Mouse (Mus musculus) hindbrain, embryonic 14.5 days (tissue): ENCODE results near the gene Ephb2. TPM values are rescaled to one million over a fixed set of nuclear protein-coding genes. Genes with fewer than 3 reads are reported as not detected.

ENCODE experiments used
- ATAC-seq: fragments of 200-750 bp; cut with Nextera tagmentation; 2 replicates; pipeline ENCODE4 v1.8.0; 2017; ENCODE audit warnings: moderate number of reproducible peaks, mild to moderate bottlenecking, moderate TSS enrichment, moderate library complexity; ENCODE audit not compliant: low FRiP score
- DNase-seq: peaks from one replicate; pipeline ENCODE4 v3.0.0-alpha.2; 2015; ENCODE audit warnings: low spot score
- H3K27ac ChIP-seq: fragments of 300-500 bp; sonication (generic); 2 replicates; pipeline ENCODE4 v1.5.1; 2014; ENCODE audit warnings: mild to moderate bottlenecking, moderate library complexity
- H3K27me3 ChIP-seq: fragments of 300-500 bp; sonication (generic); 2 replicates; pipeline ENCODE4 v1.6.1; 2014; ENCODE audit warnings: mild to moderate bottlenecking, low read length, mixed read lengths; ENCODE audit not compliant: control insufficient read depth, insufficient read depth
- H3K36me3 ChIP-seq: fragments of 300-500 bp; sonication (generic); replicated peaks from 2 replicates; pipeline ENCODE4 v1.6.1; 2014; ENCODE audit not compliant: control insufficient read depth, insufficient read depth
- H3K4me1 ChIP-seq: fragments of 300-500 bp; sonication (generic); replicated peaks from 2 replicates; pipeline ENCODE4 v1.6.1; 2014; ENCODE audit warnings: antibody characterized with exemption, low read length, mixed read lengths; ENCODE audit not compliant: control insufficient read depth, insufficient read depth
- H3K4me2 ChIP-seq: fragments of 300-500 bp; sonication (generic); replicated peaks from 2 replicates; pipeline ENCODE4 v1.6.1; 2014; ENCODE audit warnings: mild to moderate bottlenecking, moderate library complexity
- H3K4me3 ChIP-seq: fragments of 300-500 bp; sonication (generic); replicated peaks from 2 replicates; pipeline ENCODE4 v1.5.1; 2014; ENCODE audit warnings: mild to moderate bottlenecking, low read length
- H3K9ac ChIP-seq: fragments of 300-500 bp; sonication (generic); 2 replicates; pipeline ENCODE4 v1.6.1; 2014
- H3K9me3 ChIP-seq: fragments of 300-500 bp; sonication (generic); 2 replicates; pipeline ENCODE4 v1.6.1; 2016; ENCODE audit warnings: low read length; ENCODE audit not compliant: control insufficient read depth
- WGBS: fragments of 180-500 bp; shearing (Covaris S2); extraction: QIAGEN DNeasy Blood & Tissue Kit; methylation state at CpG from one replicate; pipeline ENCODE4 v1.1.7; 2014; 5-methylcytosine and 5-hydroxymethylcytosine counted together
- polyA plus RNA-seq: library from polyadenylated mRNA; unstranded; fragments of >200 nt; fragmentation: Nextera tagmentation; extraction: Ambion mirVana; gene quantifications from 2 replicates; pipeline ENCODE4 v1.2.1, GENCODE M21; 2014

Gene Ephb2
- polyA plus RNA-seq, 1 experiment from 2014 or later, result 28.1 TPM

DNA sequence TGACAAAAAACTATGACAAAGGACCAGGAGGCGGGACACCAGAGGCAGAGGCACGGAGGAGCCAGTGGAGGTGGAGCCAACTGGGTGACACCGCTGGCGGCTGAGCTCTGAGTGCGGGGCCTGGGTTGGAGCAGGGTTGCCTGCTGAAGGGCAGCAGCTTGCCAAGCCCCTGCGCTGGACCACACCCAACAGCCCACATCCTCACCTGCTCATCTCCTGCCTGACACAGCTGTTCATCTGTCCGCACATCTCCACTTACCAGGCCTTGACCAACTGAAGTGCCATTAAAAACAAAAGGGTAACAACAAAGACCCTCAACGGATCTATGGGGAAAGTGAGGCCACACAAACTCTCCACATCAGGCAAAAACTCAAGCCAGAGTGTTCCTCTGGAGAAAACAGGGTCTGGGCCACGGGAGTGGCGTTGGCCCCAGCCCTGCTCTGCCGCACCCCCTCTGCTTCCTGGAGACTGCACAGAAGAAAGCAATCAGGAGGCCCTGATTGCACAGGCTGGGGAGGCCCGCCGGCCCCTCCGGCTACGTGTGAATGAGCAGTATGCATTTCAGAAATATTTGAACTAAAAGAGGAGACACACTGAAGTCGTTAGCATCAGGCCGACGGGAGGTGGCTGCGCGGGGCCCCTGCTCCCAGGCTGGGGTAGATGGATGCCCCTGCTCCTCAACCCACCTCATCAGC, 55.4 kb downstream of the Ephb2 start:
- Histone ChIP-seq H3K4me3 (no peak overlapping the region), H3K4me2 (no peak overlapping the region), H3K4me1 (peaks cover 52% of the 10 kb centered on the region), H3K27me3 (no peaks in the 10 kb centered on the region), H3K27ac (no peak overlapping the region), H3K9ac (no peak overlapping the region), H3K9me3 (no peaks in the 10 kb centered on the region), H3K36me3 (no peaks in the 10 kb centered on the region)
- DNase-seq, result no peak
- ATAC-seq, result no peak
- 70% methylated on average over 20 of the region's 20 CpGs for WGBS

DNA sequence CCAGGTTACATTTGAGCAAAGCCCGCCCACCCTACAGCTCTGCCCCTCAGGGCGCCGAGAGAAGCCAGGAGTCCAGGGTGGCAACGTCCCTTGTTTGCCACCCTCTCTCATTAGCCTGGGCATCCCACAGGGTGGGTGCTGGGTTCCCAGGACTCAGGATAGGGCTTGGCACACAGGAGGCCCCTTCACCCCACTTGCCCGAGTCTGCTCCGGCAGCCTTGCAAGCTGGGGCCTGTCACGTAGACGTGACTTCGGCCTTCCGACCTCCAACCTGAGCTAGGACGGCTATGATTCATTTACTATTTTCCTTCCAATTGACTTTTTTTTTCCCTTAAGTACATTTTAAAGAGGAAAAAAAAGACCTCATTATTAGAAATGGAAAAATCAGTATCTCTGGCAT, 56.6 kb downstream of the Ephb2 start:
- Histone ChIP-seq H3K36me3 (no peaks in the 10 kb centered on the region), H3K27ac (peak overlapping the region; percentile 43; the same call in 1 of the 2 replicates), H3K4me3 (no peak overlapping the region), H3K4me1 (peaks cover 55% of the 10 kb centered on the region), H3K9ac (no peak overlapping the region), H3K27me3 (no peaks in the 10 kb centered on the region), H3K4me2 (no peak overlapping the region), H3K9me3 (no peaks in the 10 kb centered on the region)
- 86% methylated on average over 11 of the region's 11 CpGs for WGBS
- ATAC-seq (no peak), DNase-seq (no peak)

DNA sequence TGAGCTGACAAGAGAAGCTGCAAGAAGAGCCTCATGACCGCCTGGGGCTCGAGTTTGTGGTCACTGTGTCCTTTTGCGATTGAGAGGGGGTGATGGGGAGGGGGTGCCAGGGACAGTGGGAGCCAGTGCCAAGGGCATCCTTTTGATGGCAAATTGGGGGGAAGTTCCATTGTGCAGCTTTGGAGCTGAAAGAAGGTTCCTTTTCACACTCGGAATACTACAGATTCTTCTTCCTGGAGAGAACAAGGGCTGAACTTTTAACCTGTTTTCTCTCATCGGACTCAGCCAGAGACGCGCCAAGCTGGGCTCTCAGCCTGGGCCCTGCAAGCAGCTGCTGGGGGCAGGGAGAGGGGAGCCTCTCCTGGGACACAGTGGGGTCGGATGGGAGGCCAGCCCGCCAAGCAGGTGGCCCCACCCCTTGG, 59.3 kb downstream of the Ephb2 start:
- 13% methylated on average over 9 of the region's 9 CpGs for WGBS
- H3K4me1 ChIP-seq, result peaks cover 66% of the 10 kb centered on the region

DNA sequence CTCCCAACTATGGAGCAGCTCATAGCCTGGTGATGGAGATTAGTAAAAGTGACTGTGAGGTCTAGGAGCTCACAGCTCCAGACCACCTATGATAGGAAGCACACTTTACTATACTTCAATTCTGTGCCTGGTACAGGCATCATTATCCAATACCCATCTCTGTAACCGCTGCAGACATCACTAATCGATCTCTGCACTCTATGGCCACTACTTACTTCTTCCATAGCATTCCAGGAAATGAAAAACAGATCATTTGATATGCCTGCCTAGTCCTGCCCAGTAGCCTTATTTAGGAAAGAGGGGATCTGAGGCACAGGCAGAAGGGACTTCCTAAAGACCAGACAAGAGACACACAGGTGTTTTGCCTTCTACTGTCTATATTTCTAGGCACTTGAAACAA, 59.9 kb downstream of the Ephb2 start:
- no peaks in the 10 kb centered on the region for H3K27me3 ChIP-seq
- WGBS, result 97% methylated on average over 2 of the region's 2 CpGs
- no peak for ATAC-seq
- H3K27ac ChIP-seq, result no peak overlapping the region
- H3K4me3 ChIP-seq, result no peak overlapping the region
- peaks cover 5% of the 10 kb centered on the region for H3K36me3 ChIP-seq
- DNase-seq, result no peak
- H3K4me1 ChIP-seq, result peaks cover 64% of the 10 kb centered on the region
- no peak overlapping the region for H3K9ac ChIP-seq
- no peak overlapping the region for H3K4me2 ChIP-seq
- H3K9me3 ChIP-seq, result no peaks in the 10 kb centered on the region

More for the DNA sequence above, 59.3 kb downstream of the Ephb2 start:
- DNase-seq, result no peak
- Histone ChIP-seq H3K9ac (peak overlapping the region; percentile 11; the same call in 1 of the 2 replicates), H3K4me3 (no peak overlapping the region), H3K27me3 (no peaks in the 10 kb centered on the region), H3K9me3 (no peaks in the 10 kb centered on the region), H3K4me2 (no peak overlapping the region), H3K27ac (no peak overlapping the region), H3K36me3 (no peaks in the 10 kb centered on the region)
- no peak for ATAC-seq

DNA sequence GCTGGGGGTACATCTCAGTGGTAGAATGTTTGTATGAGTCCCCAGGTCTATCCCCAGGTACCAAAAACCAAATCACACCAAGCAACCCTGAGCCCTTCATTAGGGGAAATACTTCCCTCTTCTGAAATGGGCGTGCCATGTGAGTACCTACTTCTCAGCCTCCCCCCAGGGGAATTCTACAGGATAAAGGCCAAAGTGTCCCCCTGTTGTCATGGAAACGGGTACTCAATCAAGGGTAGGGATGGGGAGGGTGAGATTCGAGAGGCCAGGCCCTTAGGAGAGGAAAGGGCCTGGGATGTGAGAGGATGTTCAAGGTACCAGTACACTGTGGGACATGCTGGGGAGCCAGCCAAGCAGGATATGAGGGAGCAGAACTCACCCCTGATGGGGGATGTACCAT, 61.6 kb downstream of the Ephb2 start:
- Histone ChIP-seq H3K4me2 (no peak overlapping the region), H3K4me3 (no peak overlapping the region), H3K27ac (no peak overlapping the region), H3K9me3 (no peaks in the 10 kb centered on the region), H3K36me3 (peaks cover 15% of the 10 kb centered on the region), H3K9ac (no peak overlapping the region), H3K4me1 (peaks cover 52% of the 10 kb centered on the region), H3K27me3 (no peaks in the 10 kb centered on the region)
- DNase-seq (no peak), ATAC-seq (no peak)
- WGBS, result 32% methylated on average over 3 of the region's 3 CpGs

DNA sequence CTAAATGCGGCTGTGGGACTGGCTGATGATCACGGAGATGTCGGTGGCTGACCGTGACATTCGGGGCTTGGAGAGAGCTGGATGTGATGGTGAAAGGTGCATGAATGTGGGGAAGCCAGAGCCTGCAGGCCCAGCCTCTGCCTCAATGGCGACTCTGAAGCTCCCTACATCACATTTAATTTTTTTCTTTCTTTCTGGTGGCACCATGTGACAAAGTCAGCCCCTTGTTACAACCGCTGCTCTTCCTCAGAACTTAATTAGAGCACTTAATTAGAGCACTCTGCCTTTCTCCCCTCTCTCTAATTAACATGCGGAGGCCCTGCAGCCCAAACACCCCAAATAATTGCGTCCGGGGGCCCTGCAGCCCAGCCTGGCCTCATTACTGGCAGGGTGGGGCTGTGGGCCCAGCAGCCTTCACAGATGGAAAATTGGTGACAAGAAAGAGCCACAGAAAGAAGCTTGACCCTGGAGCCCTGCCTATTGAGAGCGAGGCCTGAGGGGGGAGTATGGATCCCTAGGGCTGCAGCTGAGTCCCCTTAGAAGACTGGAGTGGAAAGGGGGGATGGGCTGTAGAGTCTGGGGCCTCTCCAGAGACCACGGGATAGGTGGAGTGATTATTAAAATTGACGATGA, 62.7 kb downstream of the Ephb2 start:
- H3K36me3 ChIP-seq, result peaks cover 15% of the 10 kb centered on the region
- H3K4me1 ChIP-seq, result peaks cover 49% of the 10 kb centered on the region
- no peaks in the 10 kb centered on the region for H3K27me3 ChIP-seq
- WGBS, result 26% methylated on average over 13 of the region's 13 CpGs
- no peak overlapping the region for H3K4me3 ChIP-seq
- DNase-seq, result no peak
- peak; percentile 61; the same call in 1 of the 2 replicates for ATAC-seq
- no peak overlapping the region for H3K9ac ChIP-seq
- H3K27ac ChIP-seq, result peak overlapping the region; percentile 59
- no peak overlapping the region for H3K4me2 ChIP-seq
- H3K9me3 ChIP-seq, result no peaks in the 10 kb centered on the region

DNA sequence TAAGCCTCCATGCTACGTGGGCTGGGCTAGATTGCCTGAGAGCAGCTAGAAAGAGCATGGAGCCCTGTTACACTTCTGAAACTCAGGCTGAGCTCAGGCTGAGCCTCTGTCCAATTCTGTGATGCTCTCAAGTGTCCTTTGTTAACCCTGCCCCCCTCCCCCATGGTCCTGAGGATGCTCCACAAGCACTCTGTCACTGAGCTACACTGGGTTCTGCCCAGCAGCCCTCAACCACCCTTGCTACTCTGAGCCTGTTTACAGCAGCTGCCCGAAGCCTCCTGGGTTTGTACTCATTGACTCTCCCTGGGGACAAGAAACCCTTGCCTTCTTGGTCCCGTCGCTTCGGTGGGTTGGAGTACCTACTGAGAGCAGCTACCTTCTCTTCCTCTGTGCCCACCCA, 63.5 kb downstream of the Ephb2 start:
- no peak for ATAC-seq
- peak overlapping the region; percentile 59 for H3K27ac ChIP-seq
- H3K9ac ChIP-seq, result no peak overlapping the region

DNA sequence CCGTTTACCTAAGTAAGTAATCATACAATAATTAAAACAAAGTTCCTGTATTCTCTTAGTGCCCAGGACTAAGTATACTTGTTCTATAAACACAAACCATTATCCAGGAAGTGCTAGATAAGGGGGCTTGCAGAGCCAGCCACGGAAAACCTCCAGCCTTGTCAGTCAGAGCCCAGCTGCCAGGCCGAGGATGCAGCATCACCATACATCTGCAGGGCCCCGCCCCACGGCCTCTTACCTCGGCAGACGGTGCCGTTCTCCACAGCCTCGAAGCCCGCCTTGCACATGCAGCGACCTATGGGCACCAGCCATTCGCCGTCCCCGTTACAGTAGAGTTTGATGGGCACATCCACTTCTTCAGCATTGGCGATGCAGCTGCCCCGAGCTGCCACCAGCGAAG, 65.1 kb downstream of the Ephb2 start:
- Histone ChIP-seq H3K9ac (no peak overlapping the region), H3K27ac (no peak overlapping the region), H3K4me3 (no peak overlapping the region), H3K4me2 (no peak overlapping the region), H3K27me3 (no peaks in the 10 kb centered on the region), H3K4me1 (peaks cover 28% of the 10 kb centered on the region), H3K36me3 (peaks cover 15% of the 10 kb centered on the region), H3K9me3 (no peaks in the 10 kb centered on the region)
- ATAC-seq, result no peak
- no peak for DNase-seq
- WGBS, result 87% methylated on average over 17 of the region's 17 CpGs

More for the DNA sequence above, 63.5 kb downstream of the Ephb2 start:
- no peaks in the 10 kb centered on the region for H3K27me3 ChIP-seq
- WGBS, result 32% methylated on average over 5 of the region's 5 CpGs
- H3K4me2 ChIP-seq, result no peak overlapping the region
- H3K4me1 ChIP-seq, result peaks cover 43% of the 10 kb centered on the region
- H3K4me3 ChIP-seq, result no peak overlapping the region
- H3K36me3 ChIP-seq, result peaks cover 15% of the 10 kb centered on the region
- H3K9me3 ChIP-seq, result no peaks in the 10 kb centered on the region
- no peak for DNase-seq

DNA sequence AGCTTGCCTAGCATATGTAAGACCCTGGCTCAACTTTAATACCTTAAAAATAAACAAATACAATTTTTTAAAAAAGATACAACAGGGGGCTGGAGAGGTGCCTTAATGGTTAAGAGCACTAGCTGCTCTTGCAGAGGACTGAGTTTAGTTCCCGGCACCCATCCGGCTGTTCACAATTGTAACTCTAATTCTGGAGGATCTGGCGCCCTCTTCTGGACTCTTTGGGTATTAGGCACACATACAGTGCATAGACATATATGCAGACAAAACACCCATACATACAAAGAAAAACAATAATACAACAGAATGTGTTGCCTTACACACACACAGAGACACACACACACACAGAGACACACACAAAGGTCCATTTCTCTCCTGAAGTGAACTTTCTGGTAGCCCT, 67.3 kb downstream of the Ephb2 start:
- Histone ChIP-seq H3K4me2 (no peak overlapping the region), H3K9ac (no peak overlapping the region), H3K9me3 (no peaks in the 10 kb centered on the region), H3K27me3 (no peaks in the 10 kb centered on the region), H3K4me3 (no peak overlapping the region), H3K4me1 (peaks cover 20% of the 10 kb centered on the region), H3K27ac (no peak overlapping the region), H3K36me3 (peaks cover 15% of the 10 kb centered on the region)
- DNase-seq (no peak), ATAC-seq (no peak)
- 88% methylated on average over 3 of the region's 3 CpGs for whole genome bisulfite sequencing
